Mouse (Mus musculus) gastrocnemius, adult 2 months (tissue): ENCODE data around the gene Ntrk2. TPM values are rescaled to one million over a fixed set of nuclear protein-coding genes. Genes with fewer than 3 reads are reported as not detected.

Source experiments
- DNase-seq: peaks from one replicate; pipeline ENCODE4 v3.0.0; 2022
- H3K27ac ChIP-seq: fragments of 200-600 bp; 2 replicates; pipeline ENCODE4 v1.8.1; 2022; ENCODE audit warnings: mild to moderate bottlenecking
- H3K4me3 ChIP-seq: fragments of 200-600 bp; 2 replicates; pipeline ENCODE4 v1.8.1; 2022; ENCODE audit warnings: mild to moderate bottlenecking, moderate library complexity
- CTCF ChIP-seq: fragments of 200-600 bp; IDR thresholded peaks from 2 replicates; pipeline ENCODE4 v1.8.1; 2022; ENCODE audit warnings: antibody characterized with exemption, mild to moderate bottlenecking, moderate library complexity
- intact Hi-C: fragments of 180-260 bp; cut with DNase I; formaldehyde crosslinking; loops from one replicate; pipeline ENCODE4 v1.15.1; 2025
- total RNA-seq, 2 experiments: library from RNA; stranded (reverse); gene quantifications; 2 replicates each; pipeline ENCODE4 v1.2.3; 2021

Gene Ntrk2
- total RNA-seq, 2 experiments from 2014 or later: 3.9 to 4.5 TPM

DNA sequence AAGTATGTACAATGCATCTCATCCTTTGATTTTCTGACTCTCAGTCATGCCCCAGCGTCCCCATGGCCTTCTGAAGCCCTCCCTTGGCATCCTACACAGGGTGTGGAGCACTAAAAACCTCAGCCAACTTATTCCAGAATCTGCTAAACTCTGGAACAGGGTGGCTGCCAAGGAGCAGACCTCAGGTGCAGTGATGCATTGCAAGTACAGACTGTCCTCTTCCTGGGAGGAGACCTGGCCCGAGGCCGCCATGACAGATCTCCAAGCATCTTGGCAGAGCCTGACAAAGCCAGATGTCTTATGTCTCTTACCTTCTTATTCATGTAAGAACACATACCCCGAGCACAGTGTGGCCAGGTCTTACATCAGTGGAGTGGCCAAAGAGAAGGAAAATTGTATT lies 250.5 kb downstream of the Ntrk2 start:
- DNase-seq: peak; percentile 35
- H3K4me3 ChIP-seq: no peak overlapping the region
- intact Hi-C loops: no loop called here
- no peak for TF ChIP-seq CTCF
- no peak overlapping the region for H3K27ac ChIP-seq

DNA sequence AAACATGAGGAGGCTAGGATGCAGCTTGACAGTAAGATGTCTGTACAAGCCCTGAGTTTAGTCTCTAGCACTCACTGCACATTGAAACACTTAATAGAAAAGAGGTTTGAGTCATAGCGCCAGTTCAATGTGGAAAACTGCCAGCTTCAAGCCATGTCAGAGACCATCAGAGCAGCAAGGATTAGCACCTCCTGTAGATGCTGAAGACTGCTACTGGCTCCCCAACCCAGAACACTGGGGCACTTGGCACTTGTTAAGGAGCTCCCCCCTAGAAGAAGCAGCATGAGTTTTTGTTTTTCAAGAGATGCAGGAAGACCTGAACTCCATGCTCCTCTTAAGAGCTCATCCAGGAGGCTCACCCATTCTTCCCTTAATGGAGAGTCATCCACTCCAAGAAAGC lies 251.5 kb downstream of the Ntrk2 start:
- no peak overlapping the region for H3K27ac ChIP-seq
- intact Hi-C loops: no loop called here
- no peak for DNase-seq
- no peak for TF ChIP-seq CTCF
- H3K4me3 ChIP-seq: no peak overlapping the region

DNA sequence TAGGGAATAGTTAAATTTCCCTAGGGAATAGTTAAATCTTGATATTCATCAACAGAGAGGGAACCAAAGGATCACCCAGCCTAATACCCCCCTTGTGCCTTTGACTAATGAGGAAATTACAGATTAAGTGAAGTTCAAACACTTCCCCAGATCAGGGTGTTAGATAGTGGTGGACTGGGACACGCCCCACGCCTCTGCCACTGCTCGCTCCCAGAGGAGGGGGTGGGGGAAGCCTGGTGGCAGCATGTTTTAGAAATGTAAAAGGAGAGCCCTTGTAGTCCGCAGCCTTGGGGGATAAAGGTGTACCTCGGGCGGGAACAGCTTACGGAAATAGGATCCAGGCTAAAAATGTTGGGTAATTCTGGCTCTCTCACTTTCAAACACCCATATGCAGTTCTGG lies 252.7 kb downstream of the Ntrk2 start:
- no peak for TF ChIP-seq CTCF
- no peak for DNase-seq
- no peak overlapping the region for H3K27ac ChIP-seq
- intact Hi-C loops: no loop called here
- H3K4me3 ChIP-seq: no peak overlapping the region

DNA sequence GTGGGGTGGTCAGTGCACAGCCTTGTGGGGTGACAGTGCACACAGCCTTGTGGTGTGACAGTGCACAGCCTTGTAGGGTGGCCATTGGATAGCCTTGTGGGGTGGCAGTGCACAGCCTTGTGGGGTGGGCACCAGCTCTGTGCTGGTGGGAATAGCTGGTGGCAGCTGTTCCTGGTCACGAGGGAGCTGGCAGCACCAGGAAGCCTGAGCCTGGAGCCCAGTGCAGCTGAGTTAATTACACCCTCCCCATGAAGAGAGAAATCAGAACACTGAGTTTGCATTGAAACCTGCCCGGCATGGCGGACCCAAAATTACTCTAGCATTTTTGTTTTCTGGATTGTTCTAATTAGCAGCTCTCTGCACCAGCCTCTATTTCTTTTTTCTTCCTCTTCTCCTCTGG lies 259.3 kb downstream of the Ntrk2 start:
- Histone ChIP-seq H3K27ac (no peak overlapping the region), H3K4me3 (no peak overlapping the region)
- DNase-seq: no peak
- TF ChIP-seq CTCF: no peak
- intact Hi-C loops: no loop called here

DNA sequence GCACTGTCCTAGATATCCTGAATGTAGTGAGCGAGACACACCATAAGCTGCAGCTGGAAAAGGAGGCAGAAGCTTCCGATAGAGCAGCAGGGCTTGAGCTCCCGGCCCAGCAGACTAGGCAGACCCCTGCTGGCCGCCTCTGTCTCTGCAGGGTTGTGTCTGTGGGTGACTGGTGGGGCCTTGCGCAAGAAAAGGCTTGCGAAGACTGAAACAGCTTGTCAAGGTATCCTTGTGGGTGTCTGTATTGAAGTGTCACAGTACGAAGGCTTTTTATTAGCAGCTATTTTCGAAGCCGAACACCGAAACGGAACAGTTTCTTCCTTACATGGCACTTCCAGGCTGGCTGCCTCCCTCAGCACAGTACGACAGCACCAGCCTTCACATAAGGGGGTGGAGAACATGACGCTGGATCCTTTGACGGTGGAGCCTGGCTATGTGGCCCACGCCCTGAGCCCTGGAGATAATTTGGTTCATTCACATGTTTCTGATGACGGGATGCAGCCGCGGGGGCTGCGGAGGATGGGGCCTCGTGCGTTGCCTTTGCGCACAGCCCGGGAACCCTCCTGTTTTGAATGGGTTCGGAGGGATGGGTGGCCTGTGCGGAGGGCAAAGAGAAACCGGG lies 267.4 kb downstream of the Ntrk2 start:
- no peak overlapping the region for H3K27ac ChIP-seq
- peak; percentile 88 for DNase-seq
- intact Hi-C loops: loop anchor here (2.0 to 10.0 kb wide), 2 partner anchors 267 to 439 kb away; partner anchors contain the start of gene Ntrk2
- peak; percentile 90 for TF ChIP-seq CTCF
- H3K4me3 ChIP-seq: 0 out of 2 replicates have a peak overlapping the region, but pooled peaks have one; percentile 15

DNA sequence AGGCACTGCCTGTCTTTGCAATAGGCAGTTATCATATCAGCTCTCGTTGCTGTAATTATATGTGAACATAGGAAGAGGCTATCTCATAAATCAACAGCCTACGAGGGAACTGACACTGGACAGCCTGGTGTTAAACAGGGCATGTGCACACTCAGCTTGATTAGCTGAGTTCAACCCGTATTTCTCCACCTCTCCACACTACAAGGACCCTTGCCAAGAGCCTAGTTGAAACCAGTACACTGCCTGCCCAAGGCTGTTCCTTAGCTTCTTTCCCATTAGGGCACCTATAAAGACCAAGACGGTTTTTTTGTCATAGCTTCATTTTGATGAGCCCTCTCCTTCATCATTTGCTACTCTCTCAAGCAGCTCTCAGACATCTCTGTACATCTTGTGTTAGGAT lies 270.1 kb downstream of the Ntrk2 start:
- Histone ChIP-seq H3K4me3 (no peak overlapping the region), H3K27ac (no peak overlapping the region)
- no peak for TF ChIP-seq CTCF
- intact Hi-C loops: loop anchor here (10.0 kb wide), 1 partner anchor 442 kb away; no protein-coding TSS in a partner anchor
- no peak for DNase-seq

DNA sequence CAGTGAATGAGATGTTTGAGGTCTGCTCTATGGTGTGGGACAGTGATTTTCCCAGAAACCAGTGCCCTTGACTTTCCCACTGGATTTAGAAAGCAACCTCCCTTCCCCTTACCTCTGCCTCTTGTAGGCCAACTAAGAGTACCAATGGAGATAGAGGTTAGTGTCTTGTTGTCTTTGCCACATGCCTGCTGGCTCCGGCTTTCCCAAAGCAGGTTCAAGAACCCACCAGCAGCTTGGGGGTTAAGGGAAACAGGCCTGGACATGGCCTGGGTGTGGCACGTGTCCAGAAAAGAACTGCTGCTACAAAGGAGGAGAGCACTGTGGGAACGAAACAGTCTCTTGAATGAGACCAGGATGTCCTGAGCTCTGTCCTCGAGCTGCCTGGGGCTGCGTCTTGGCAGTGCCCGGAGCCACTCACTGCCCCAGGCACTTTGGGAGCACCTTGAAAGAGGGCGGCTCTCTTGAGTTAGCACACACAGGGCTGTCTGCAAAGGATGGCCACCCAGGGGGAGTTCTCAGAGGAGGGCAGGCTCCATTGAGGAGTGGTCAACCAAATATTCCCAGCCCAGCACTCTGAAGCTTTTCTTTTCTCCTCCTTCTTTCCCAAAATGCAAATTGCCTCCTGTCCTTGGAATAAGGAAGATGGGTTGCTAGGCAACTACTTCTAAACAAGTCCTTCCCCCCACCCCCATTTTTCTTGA lies 273.5 kb downstream of the Ntrk2 start:
- no peak for DNase-seq
- TF ChIP-seq CTCF: no peak
- Histone ChIP-seq H3K4me3 (no peak overlapping the region), H3K27ac (no peak overlapping the region)
- intact Hi-C loops: loop anchor here (10.0 kb wide), 1 partner anchor 445 kb away; no protein-coding TSS in a partner anchor

DNA sequence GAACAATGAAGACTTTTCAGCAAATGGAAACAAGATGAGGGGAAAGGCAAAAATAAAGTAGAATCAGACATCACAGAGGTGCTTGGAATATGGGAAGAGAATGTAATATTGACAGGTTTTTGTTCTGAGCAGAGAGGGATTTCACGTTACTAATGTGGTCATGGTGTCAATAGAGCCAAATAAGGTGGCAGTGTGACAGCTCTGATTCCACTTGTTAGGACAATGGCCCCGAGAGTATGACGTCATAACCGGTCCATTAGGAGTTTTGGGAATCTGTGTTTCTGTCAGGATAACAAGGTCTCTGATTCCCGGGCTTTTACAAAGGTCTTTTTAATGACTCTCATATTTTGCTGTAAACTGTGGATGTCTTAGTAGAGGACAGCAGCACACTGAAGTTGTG lies 274.1 kb downstream of the Ntrk2 start:
- H3K4me3 ChIP-seq: no peak overlapping the region
- no peak overlapping the region for H3K27ac ChIP-seq
- no peak for TF ChIP-seq CTCF
- no peak for DNase-seq
- intact Hi-C loops: no loop called here

DNA sequence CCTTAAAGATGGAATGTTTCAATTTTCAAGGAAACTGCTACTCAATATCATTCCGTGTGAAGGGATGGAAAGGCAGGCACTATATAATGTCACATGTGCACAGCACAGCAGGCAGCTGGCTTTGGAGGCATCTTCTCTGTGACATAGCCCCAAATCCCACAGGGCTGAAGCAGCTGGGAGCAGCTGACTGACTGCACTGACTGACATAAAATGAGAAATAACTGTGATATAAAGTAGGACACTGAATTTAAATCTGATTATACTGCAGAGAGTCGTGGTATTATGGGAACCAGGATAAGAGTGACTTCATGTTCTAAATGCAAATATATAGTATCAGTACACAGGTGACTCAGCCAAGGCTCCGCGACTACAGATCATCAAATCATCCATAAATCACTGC lies 282.6 kb downstream of the Ntrk2 start:
- no peak overlapping the region for H3K27ac ChIP-seq
- H3K4me3 ChIP-seq: no peak overlapping the region
- intact Hi-C loops: no loop called here
- no peak for TF ChIP-seq CTCF
- no peak for DNase-seq

DNA sequence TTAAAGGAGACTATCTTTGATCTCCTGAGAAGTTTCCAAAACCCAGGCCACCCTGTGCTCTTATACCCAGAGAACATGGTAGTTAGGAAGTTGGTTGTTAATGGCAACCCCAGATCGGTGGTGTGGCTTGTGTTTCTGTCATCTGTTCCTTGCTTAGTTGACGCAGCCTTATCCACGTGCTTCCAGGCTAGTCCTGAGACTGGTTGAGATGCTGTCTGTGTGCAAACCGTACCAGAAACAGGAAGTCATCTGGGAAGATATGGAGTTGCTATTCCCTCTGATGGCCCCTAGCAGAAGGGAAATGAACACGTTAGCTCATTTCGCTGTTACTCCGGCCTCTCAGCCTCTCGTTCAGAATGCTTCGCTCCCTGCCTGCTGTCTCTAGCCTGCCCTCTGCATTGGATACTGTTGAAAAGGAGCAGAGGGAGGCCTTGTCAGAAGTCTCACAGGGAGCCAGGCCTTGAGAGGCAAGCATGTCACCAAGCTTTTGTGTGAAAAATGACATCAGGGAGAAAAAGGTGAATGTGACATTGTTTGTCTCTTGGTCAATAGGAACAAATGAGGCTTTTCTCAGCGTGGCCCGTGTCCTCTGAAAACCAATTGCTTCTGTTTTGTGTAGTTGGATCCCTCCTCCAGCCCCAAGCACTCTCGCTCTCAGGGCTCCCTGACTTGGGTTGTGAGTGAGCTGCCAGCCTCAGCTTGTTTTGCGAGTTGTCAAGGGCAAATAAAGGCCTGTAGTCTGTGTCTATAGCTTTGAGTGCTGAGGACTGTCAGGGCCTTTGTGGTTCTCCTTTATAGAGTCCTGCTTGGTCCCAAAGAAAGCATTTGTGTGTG lies 285.0 kb downstream of the Ntrk2 start:
- TF ChIP-seq CTCF: no peak
- Histone ChIP-seq H3K27ac (no peak overlapping the region), H3K4me3 (no peak overlapping the region)
- DNase-seq: no peak
- intact Hi-C loops: no loop called here

DNA sequence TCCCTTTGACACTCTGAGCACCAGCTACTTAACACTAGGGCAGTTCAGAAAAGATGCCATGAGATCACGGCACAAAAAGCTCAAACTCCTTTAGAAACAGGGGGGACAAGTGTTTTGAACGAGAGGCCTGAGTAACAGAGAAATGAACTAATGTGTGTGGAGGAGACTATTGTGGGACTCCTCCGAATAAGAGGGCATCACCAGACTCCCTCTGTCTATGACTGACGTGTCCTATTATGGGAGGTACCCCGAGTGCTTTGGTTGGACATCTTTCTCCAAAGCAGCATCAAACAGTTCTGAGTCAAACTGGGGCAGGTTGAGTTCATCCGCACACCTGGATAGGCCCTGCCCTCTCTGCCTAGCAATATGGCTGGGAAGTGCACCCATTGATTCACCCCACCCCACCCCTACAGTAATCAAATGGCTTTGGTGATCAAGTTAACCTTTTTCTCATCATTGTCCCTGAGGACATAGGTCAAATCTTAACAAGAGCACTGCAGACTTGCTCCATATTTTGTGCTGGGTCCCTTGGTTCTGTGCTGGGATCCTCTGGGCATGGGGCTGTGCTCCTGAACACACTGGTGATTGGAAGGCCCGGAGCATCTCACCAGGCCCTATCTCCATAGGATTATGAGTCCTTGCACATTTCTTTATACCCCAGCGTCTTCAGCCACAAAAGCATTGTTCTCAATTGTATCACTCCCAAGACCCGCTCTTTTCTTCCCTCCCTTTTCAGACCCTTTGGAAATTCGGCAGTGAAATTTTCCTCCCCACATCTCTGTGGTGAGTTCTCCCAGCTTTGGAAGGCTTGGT lies 285.9 kb downstream of the Ntrk2 start:
- no peak for DNase-seq
- no peak overlapping the region for H3K27ac ChIP-seq
- H3K4me3 ChIP-seq: no peak overlapping the region
- no peak for TF ChIP-seq CTCF
- intact Hi-C loops: no loop called here

DNA sequence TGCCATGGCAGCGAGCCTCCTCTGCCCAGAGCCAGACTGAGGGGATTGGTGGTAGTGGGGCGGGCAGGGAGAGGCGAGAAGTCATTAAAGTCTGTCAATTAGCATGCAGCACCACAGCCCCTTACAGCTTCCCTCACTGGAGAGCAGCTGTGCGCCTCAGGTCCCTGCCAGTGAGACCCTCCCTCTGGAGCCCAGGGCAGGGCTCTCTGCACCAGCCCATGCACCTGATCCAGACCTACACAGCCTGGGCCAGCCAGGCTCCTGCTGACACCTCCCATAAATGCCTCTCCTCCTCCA lies 286.4 kb downstream of the Ntrk2 start:
- Histone ChIP-seq H3K27ac (no peak overlapping the region), H3K4me3 (no peak overlapping the region)
- no peak for TF ChIP-seq CTCF
- no peak for DNase-seq
- intact Hi-C loops: no loop called here
